Mouse (Mus musculus) adrenal gland, postnatal 4 days (tissue): Measurements from ENCODE around the gene Trhde. TPM values are rescaled to one million over a fixed set of nuclear protein-coding genes. Genes with fewer than 3 reads are reported as not detected.

ENCODE experiments used
- DNase-seq, 2 experiments: peaks; one replicate each; pipeline ENCODE4 v3.0.0; 2021 to 2022; ENCODE audit warnings: low spot score in 2 of 2, mixed read lengths in 2 of 2
- long read RNA-seq, 2 experiments: library from polyadenylated mRNA; stranded (forward); transcript quantifications; one replicate each; pipeline ENCODE4 v2.0.0; 2021
- total RNA-seq, 2 experiments: library from RNA; stranded (reverse); gene quantifications; 2 replicates each; pipeline ENCODE4 v1.2.3; 2021

Gene Trhde
- under 1 TPM; 0.22 to 0.28 TPM for total RNA-seq
- long read RNA-seq, experiment 1: 0 reads
- long read RNA-seq, experiment 2: 0 reads

GRCm38 (mm10) chr10:114802161-114802651 is at the start of gene Trhde:
Trhde (minus strand) TSS chr10:114802307.
- DNase-seq: no peak

- DNase-seq: no peak
Measured at GRCm38 (mm10) chr10:114841966-114842365, 39.9 kb upstream of the Trhde start.

- DNase-seq: no peak
Measured at GRCm38 (mm10) chr10:114841440-114841839, 39.3 kb upstream of the Trhde start.

GRCm38 (mm10) chr10:114831313-114831712 is 29.2 kb upstream of the Trhde start:
- DNase-seq: no peak

GRCm38 (mm10) chr10:114808799-114809198 is 6.7 kb upstream of the Trhde start:
- DNase-seq: no peak

- DNase-seq: no peak
Measured at GRCm38 (mm10) chr10:114805884-114806283, 3.8 kb upstream of the Trhde start.

- DNase-seq: no peak
Measured at GRCm38 (mm10) chr10:114801457-114802160, 498 bp downstream of the Trhde start.

GRCm38 (mm10) chr10:114800331-114801304 is 1.5 kb downstream of the Trhde start:
- DNase-seq: no peak

GRCm38 (mm10) chr10:114799481-114799880 is 2.6 kb downstream of the Trhde start:
- DNase-seq: no peak

GRCm38 (mm10) chr10:114798788-114799187 is 3.3 kb downstream of the Trhde start:
- DNase-seq: no peak

- no peak for DNase-seq
Measured at GRCm38 (mm10) chr10:114798218-114798617, 3.9 kb downstream of the Trhde start.

- DNase-seq: no peak
Measured at GRCm38 (mm10) chr10:114797664-114798063, 4.4 kb downstream of the Trhde start.

GRCm38 (mm10) chr10:114796872-114797271 is 5.2 kb downstream of the Trhde start:
- no peak for DNase-seq

GRCm38 (mm10) chr10:114794214-114794613 is 7.9 kb downstream of the Trhde start:
- no peak for DNase-seq

- DNase-seq: no peak
Measured at GRCm38 (mm10) chr10:114765914-114766313, 36.2 kb downstream of the Trhde start.

GRCm38 (mm10) chr10:114762125-114762524 is 40.0 kb downstream of the Trhde start:
- no peak for DNase-seq

- no peak for DNase-seq
Measured at GRCm38 (mm10) chr10:114759240-114759639, 42.9 kb downstream of the Trhde start.

GRCm38 (mm10) chr10:114758614-114759013 is 43.5 kb downstream of the Trhde start:
- DNase-seq: no peak

- no peak for DNase-seq
Measured at GRCm38 (mm10) chr10:114742755-114743705, 59.1 kb downstream of the Trhde start.

- DNase-seq: no peak
Measured at GRCm38 (mm10) chr10:114739916-114740315, 62.2 kb downstream of the Trhde start.

GRCm38 (mm10) chr10:114737581-114737980 is 64.5 kb downstream of the Trhde start:
- no peak for DNase-seq
